Mouse (Mus musculus) kidney, postnatal 10 days (tissue): Measurements from ENCODE around the gene Tcf12.

Experiments used
- DNase-seq: peaks from one replicate; pipeline ENCODE4 v3.0.0; 2021; ENCODE audit warnings: mixed read lengths

Gene Tcf12

GRCm38 (mm10) chr9:71978886-71979285 lies 132.8 kb downstream of the Tcf12 start:
- no peak for DNase-seq

GRCm38 (mm10) chr9:71976034-71976433 lies 135.6 kb downstream of the Tcf12 start:
- DNase-seq, result peak; percentile 28

- no peak for DNase-seq
These were observed 136.5 kb downstream of the Tcf12 start for GRCm38 (mm10) chr9:71975141-71975540.

GRCm38 (mm10) chr9:71974541-71974959 lies 137.1 kb downstream of the Tcf12 start:
- peak; percentile 30 for DNase-seq

GRCm38 (mm10) chr9:71964039-71964438 lies 147.6 kb downstream of the Tcf12 start:
- no peak for DNase-seq

GRCm38 (mm10) chr9:71960026-71960396 lies 151.7 kb downstream of the Tcf12 start:
- DNase-seq, result no peak

- peak; percentile 18 for DNase-seq
These were observed 152.2 kb downstream of the Tcf12 start for GRCm38 (mm10) chr9:71959259-71960025.

- no peak for DNase-seq
These were observed 158.5 kb downstream of the Tcf12 start for GRCm38 (mm10) chr9:71953217-71953616.

GRCm38 (mm10) chr9:71952621-71953076 lies 159.0 kb downstream of the Tcf12 start:
- DNase-seq, result no peak

GRCm38 (mm10) chr9:71951926-71952325 lies 159.7 kb downstream of the Tcf12 start:
- no peak for DNase-seq

GRCm38 (mm10) chr9:71951341-71951740 lies 160.3 kb downstream of the Tcf12 start:
- no peak for DNase-seq

GRCm38 (mm10) chr9:71944801-71945200 lies 166.9 kb downstream of the Tcf12 start:
- no peak for DNase-seq

GRCm38 (mm10) chr9:71942424-71942823 lies 169.2 kb downstream of the Tcf12 start:
- DNase-seq, result no peak

GRCm38 (mm10) chr9:71940016-71940415 lies 171.7 kb downstream of the Tcf12 start:
- no peak for DNase-seq

- no peak for DNase-seq
These were observed 175.5 kb downstream of the Tcf12 start for GRCm38 (mm10) chr9:71936199-71936598.

- DNase-seq, result no peak
These were observed 176.8 kb downstream of the Tcf12 start for GRCm38 (mm10) chr9:71934833-71935232.

- DNase-seq, result no peak
These were observed 179.7 kb downstream of the Tcf12 start for GRCm38 (mm10) chr9:71931965-71932364.

GRCm38 (mm10) chr9:71931358-71931715 lies 180.3 kb downstream of the Tcf12 start:
- DNase-seq, result no peak

- DNase-seq, result no peak
These were observed 181.0 kb downstream of the Tcf12 start for GRCm38 (mm10) chr9:71930431-71931357.

GRCm38 (mm10) chr9:71916662-71916953 lies 195.1 kb downstream of the Tcf12 start:
- no peak for DNase-seq

- no peak for DNase-seq
These were observed 195.6 kb downstream of the Tcf12 start for GRCm38 (mm10) chr9:71915871-71916661.

GRCm38 (mm10) chr9:71906522-71906921 lies 205.1 kb downstream of the Tcf12 start:
- no peak for DNase-seq

GRCm38 (mm10) chr9:71898852-71899251 lies 212.8 kb downstream of the Tcf12 start:
- no peak for DNase-seq
